In genomic region chr10:24191977-24192376, GRCm38 (mm10) we compare ENCODE assay signal across 15 mouse cellular contexts. TPM values are rescaled to one million over a fixed set of nuclear protein-coding genes. Genes with fewer than 3 reads are reported as not detected.
DNase-seq lines count a peak whose midpoint lies in the region; ATAC-seq lines count a peak whose summit lies in the region.
"Had no signal": no experiment of that assay in that cellular context is flagged by ENCODE, and none has a peak within 500 bp of the region (broad histone marks: within the 10 kb centered on the region; RNA-seq: fewer than 3 reads in every experiment).

No protein-coding gene starts in this region.

- no peaks in the 10 kb centered on the region for H3K4me1 ChIP-seq in hindbrain, embryonic 13.5 days (replicated peaks)
- H3K4me1 ChIP-seq in hindbrain, embryonic 12.5 days: no peaks in the 10 kb centered on the region
- H3K4me1 ChIP-seq in limb, embryonic 13.5 days: no peaks in the 10 kb centered on the region
- H3K4me1 ChIP-seq: embryonic facial prominence, embryonic 12.5 days; heart, embryonic 10.5 days; neural tube, embryonic 12.5 days had no signal

- H3K9ac ChIP-seq in hindbrain, embryonic 13.5 days: no peak overlapping the region
- H3K9ac ChIP-seq in hindbrain, embryonic 12.5 days: no peak overlapping the region
- no peak overlapping the region for H3K9ac ChIP-seq in limb, embryonic 13.5 days
- H3K9ac ChIP-seq: embryonic facial prominence, embryonic 12.5 days; neural tube, embryonic 12.5 days had no signal

- no peak overlapping the region for H3K27ac ChIP-seq in hindbrain, embryonic 13.5 days
- no peak overlapping the region for H3K27ac ChIP-seq in hindbrain, embryonic 12.5 days
- H3K27ac ChIP-seq in limb, embryonic 13.5 days: peak overlapping the region; percentile 49; the same call in 1 of the 2 replicates
- H3K27ac ChIP-seq: embryonic facial prominence, embryonic 12.5 days; heart, embryonic 10.5 days; neural tube, embryonic 12.5 days had no signal

- 59% methylated on average over 1 of the region's 1 CpGs for WGBS in hindbrain, embryonic 13.5 days
- WGBS in hindbrain, embryonic 12.5 days: 60% methylated on average over 1 of the region's 1 CpGs
- whole genome bisulfite sequencing in limb, embryonic 13.5 days: 56% methylated on average over 1 of the region's 1 CpGs

- no peaks in the 10 kb centered on the region for H3K27me3 ChIP-seq in hindbrain, embryonic 13.5 days
- 0 out of 2 replicates have a peak, but pooled peaks cover 2% of the 10 kb centered on the region for H3K27me3 ChIP-seq in hindbrain, embryonic 12.5 days
- H3K27me3 ChIP-seq in limb, embryonic 13.5 days: no peaks in the 10 kb centered on the region
- H3K27me3 ChIP-seq: embryonic facial prominence, embryonic 12.5 days; neural tube, embryonic 12.5 days had no signal

- H3K4me3 ChIP-seq in hindbrain, embryonic 13.5 days: no peak overlapping the region
- no peak overlapping the region for H3K4me3 ChIP-seq in hindbrain, embryonic 12.5 days
- H3K4me3 ChIP-seq in limb, embryonic 13.5 days: no peak overlapping the region
- H3K4me3 ChIP-seq: embryonic facial prominence, embryonic 12.5 days; heart, embryonic 10.5 days; neural tube, embryonic 12.5 days had no signal

- peak; percentile 30 for DNase-seq in lung, postnatal 10 days
- no peak for DNase-seq in lung, postnatal 4 days
- peak; percentile 30 for DNase-seq in ZHBTc4 (ENCODE audit: low read depth, low spot score)
- no peak for DNase-seq in spleen, adult 18-20 months
- DNase-seq in right cerebral cortex, postnatal 14 days: no peak
- DNase-seq: cerebellum, adult 2 months; liver had no signal

- H3K9me3 ChIP-seq in hindbrain, embryonic 13.5 days: 0 out of 2 replicates have a peak, but pooled peaks cover 9% of the 10 kb centered on the region
- H3K9me3 ChIP-seq in hindbrain, embryonic 12.5 days (replicated peaks): no peaks in the 10 kb centered on the region
- 0 out of 2 replicates have a peak, but pooled peaks cover 4% of the 10 kb centered on the region for H3K9me3 ChIP-seq in limb, embryonic 13.5 days
- H3K9me3 ChIP-seq: embryonic facial prominence, embryonic 12.5 days; G1E; heart, embryonic 10.5 days; neural tube, embryonic 12.5 days had no signal

- H3K36me3 ChIP-seq in hindbrain, embryonic 13.5 days: peaks cover 22% of the 10 kb centered on the region
- peaks cover 14% of the 10 kb centered on the region; the same call in 1 of the 2 replicates for H3K36me3 ChIP-seq in hindbrain, embryonic 12.5 days
- peaks cover 10% of the 10 kb centered on the region for H3K36me3 ChIP-seq in limb, embryonic 13.5 days

- H3K4me2 ChIP-seq in hindbrain, embryonic 13.5 days: no peak overlapping the region
- H3K4me2 ChIP-seq in hindbrain, embryonic 12.5 days (replicated peaks): no peak overlapping the region
- H3K4me2 ChIP-seq in limb, embryonic 13.5 days (replicated peaks): no peak overlapping the region
- H3K4me2 ChIP-seq: embryonic facial prominence, embryonic 12.5 days; neural tube, embryonic 12.5 days had no signal

- ATAC-seq in hindbrain, embryonic 13.5 days (ENCODE audit: low FRiP score): 0 out of 2 replicates have a peak, but pooled peaks have one; percentile 52
- no peak for ATAC-seq in hindbrain, embryonic 12.5 days (ENCODE audit: low FRiP score)
- ATAC-seq in limb, embryonic 13.5 days (ENCODE audit: low FRiP score, low read depth): no peak
- ATAC-seq: intestine, embryonic 16.5 days had no signal

RNA-seq across cellular contexts. Expression of gene Moxd1, which starts 31.3 kb away (rescaled TPM):
- 8.6 and 9.6 TPM in 2 replicates for polyA plus RNA-seq in hindbrain, embryonic 13.5 days (2015; fragmentation: Nextera tagmentation; extraction: Ambion mirVana)
- 16.1 and 17.8 TPM in 2 replicates for polyA plus RNA-seq in hindbrain, embryonic 12.5 days (2016; fragmentation: Nextera tagmentation; extraction: Ambion mirVana)
- 33.5 and 39.7 TPM in 2 replicates for polyA plus RNA-seq in limb, embryonic 13.5 days (2015; fragmentation: Nextera tagmentation; extraction: Ambion mirVana)
- polyA plus RNA-seq: G1E had no signal

RNA-seq across cellular contexts. Expression of gene Stx7, which starts 42.9 kb away (rescaled TPM):
- polyA plus RNA-seq in hindbrain, embryonic 13.5 days (2015; fragmentation: Nextera tagmentation; extraction: Ambion mirVana): 273 and 279 TPM in 2 replicates
- polyA plus RNA-seq in hindbrain, embryonic 12.5 days (2016; fragmentation: Nextera tagmentation; extraction: Ambion mirVana): 149 and 158 TPM in 2 replicates
- 71.5 and 73.7 TPM in 2 replicates for polyA plus RNA-seq in limb, embryonic 13.5 days (2015; fragmentation: Nextera tagmentation; extraction: Ambion mirVana)

Comparison
In these comparisons a context has a peak if more than half of its experiments do, and no peak if none do; other contexts are left out.
1. DNase-seq: peak in lung, postnatal 10 days (single experiment) and ZHBTc4 (single experiment); none in lung, postnatal 4 days (0 of 2), spleen, adult 18-20 months (0 of 2) and right cerebral cortex, postnatal 14 days (single experiment).